Mouse (Mus musculus) C2C12 (cell line): Measurements from ENCODE around the gene Nudt6. TPM values are rescaled to one million over a fixed set of nuclear protein-coding genes. Genes with fewer than 3 reads are reported as not detected.

Experiments
- H3K27me3 ChIP-seq: one replicate; pipeline ENCODE4 v1.6.1; 2011; ENCODE audit not compliant: control insufficient read depth, insufficient read depth, insufficient read length
- H3K36me3 ChIP-seq: one replicate; pipeline ENCODE4 v1.6.1; 2011; ENCODE audit not compliant: control insufficient read depth, insufficient read depth
- H3K4me3 ChIP-seq: one replicate; pipeline ENCODE4 v1.5.1; 2011; ENCODE audit warnings: mild to moderate bottlenecking, control low read depth; ENCODE audit not compliant: poor library complexity, insufficient read depth, severe bottlenecking
- H3K79me2 ChIP-seq: one replicate; pipeline ENCODE4 v1.6.1; 2011; ENCODE audit not compliant: control insufficient read depth, insufficient read depth
- H3K79me3 ChIP-seq: one replicate; pipeline ENCODE4 v1.6.1; 2011; ENCODE audit warnings: low read depth, control low read depth
- H3ac ChIP-seq: one replicate; pipeline ENCODE3; 2011; ENCODE audit warnings: low read depth; ENCODE audit not compliant: control insufficient read depth, insufficient read length
- CEBPB ChIP-seq: IDR thresholded peaks from one replicate; pipeline ENCODE4 v1.6.1; 2011; ENCODE audit warnings: low read depth, mild to moderate bottlenecking, control low read depth, moderate library complexity
- CTCF ChIP-seq: IDR thresholded peaks from one replicate; pipeline ENCODE4 v1.5.1; 2011; ENCODE audit not compliant: control insufficient read depth, insufficient read depth, insufficient read length
- FOSL1 ChIP-seq: IDR thresholded peaks from one replicate; pipeline ENCODE4 v1.8.0; 2011; ENCODE audit warnings: mild to moderate bottlenecking, low read length; ENCODE audit not compliant: poor library complexity, insufficient read depth, severe bottlenecking
- MAX ChIP-seq: IDR thresholded peaks from one replicate; pipeline ENCODE4 v1.6.1; 2011; ENCODE audit warnings: mild to moderate bottlenecking, control low read depth
- MYOD1 ChIP-seq: IDR thresholded peaks from one replicate; pipeline ENCODE4 v1.6.1; 2011; ENCODE audit warnings: low read depth; ENCODE audit not compliant: control insufficient read depth, insufficient read length
- MYOG ChIP-seq: IDR thresholded peaks from one replicate; pipeline ENCODE4 v1.6.1; 2011; ENCODE audit not compliant: control insufficient read depth, insufficient read length; ENCODE audit errors: extremely low read depth
- USF1 ChIP-seq: IDR thresholded peaks from one replicate; pipeline ENCODE4 v1.6.1; 2011; ENCODE audit warnings: low read depth, mild to moderate bottlenecking, control low read depth, moderate library complexity
- polyA plus RNA-seq: library from polyadenylated mRNA; unstranded; fragments of >200 nt; fragmentation: generic; extraction: Trizol; gene quantifications from one replicate; pipeline ENCODE4 v1.2.1, GENCODE M21; 2012; ENCODE audit warnings: missing spikeins

Nudt6 gene
- polyA plus RNA-seq, 1 experiment: 8.4 TPM

GRCm38 (mm10) chr3:37398661-37399395 lies 21.2 kb downstream of the Nudt6 start:
- Histone ChIP-seq H3K4me3 (no peak overlapping the region), H3K79me2 (no peaks in the 10 kb centered on the region), H3ac (no peak overlapping the region), H3K36me3 (no peaks in the 10 kb centered on the region), H3K79me3 (no peaks in the 10 kb centered on the region), H3K27me3 (no peaks in the 10 kb centered on the region)
- TF ChIP-seq MYOD1: no peak
- TF ChIP-seq MYOG: no peak
- no peak for TF ChIP-seq CEBPB
- TF ChIP-seq CTCF: no peak
- TF ChIP-seq USF1: no peak
- no peak for TF ChIP-seq MAX
- TF ChIP-seq FOSL1: no peak

- TF ChIP-seq CTCF: no peak
- TF ChIP-seq MYOG: no peak
- TF ChIP-seq MYOD1: no peak
- no peak for TF ChIP-seq CEBPB
- TF ChIP-seq FOSL1: no peak
- TF ChIP-seq USF1: no peak
- no peak for TF ChIP-seq MAX
- H3ac ChIP-seq: no peak overlapping the region
- no peaks in the 10 kb centered on the region for H3K79me3 ChIP-seq
- no peaks in the 10 kb centered on the region for H3K27me3 ChIP-seq
- no peak overlapping the region for H3K4me3 ChIP-seq
- no peaks in the 10 kb centered on the region for H3K36me3 ChIP-seq
- no peaks in the 10 kb centered on the region for H3K79me2 ChIP-seq
Measured at GRCm38 (mm10) chr3:37397646-37398045, 22.4 kb downstream of the Nudt6 start.

GRCm38 (mm10) chr3:37396930-37397608 lies 22.9 kb downstream of the Nudt6 start:
- Histone ChIP-seq H3K27me3 (no peaks in the 10 kb centered on the region), H3K79me2 (no peaks in the 10 kb centered on the region), H3ac (no peak overlapping the region), H3K79me3 (no peaks in the 10 kb centered on the region), H3K4me3 (no peak overlapping the region), H3K36me3 (no peaks in the 10 kb centered on the region)
- TF ChIP-seq USF1: no peak
- TF ChIP-seq CTCF: no peak
- no peak for TF ChIP-seq CEBPB
- no peak for TF ChIP-seq FOSL1
- TF ChIP-seq MYOD1: no peak
- no peak for TF ChIP-seq MYOG

GRCm38 (mm10) chr3:37387310-37387709 lies 32.7 kb downstream of the Nudt6 start:
- H3K79me2 ChIP-seq: no peaks in the 10 kb centered on the region
- H3K36me3 ChIP-seq: no peaks in the 10 kb centered on the region
- no peak for TF ChIP-seq MAX
- no peak for TF ChIP-seq USF1
- no peak for TF ChIP-seq CTCF
- TF ChIP-seq CEBPB: no peak
- no peak for TF ChIP-seq FOSL1
- TF ChIP-seq MYOD1: no peak
- no peak for TF ChIP-seq MYOG
- no peak overlapping the region for H3K4me3 ChIP-seq
- no peak overlapping the region for H3ac ChIP-seq
- H3K79me3 ChIP-seq: no peaks in the 10 kb centered on the region
- no peaks in the 10 kb centered on the region for H3K27me3 ChIP-seq

GRCm38 (mm10) chr3:37383096-37383765 lies 36.8 kb downstream of the Nudt6 start:
- H3ac ChIP-seq: no peak overlapping the region
- H3K79me3 ChIP-seq: no peaks in the 10 kb centered on the region
- no peaks in the 10 kb centered on the region for H3K36me3 ChIP-seq
- no peak overlapping the region for H3K4me3 ChIP-seq
- no peak for TF ChIP-seq USF1
- no peak for TF ChIP-seq MYOD1
- no peak for TF ChIP-seq MAX
- no peaks in the 10 kb centered on the region for H3K79me2 ChIP-seq
- H3K27me3 ChIP-seq: no peaks in the 10 kb centered on the region

- no peak overlapping the region for H3ac ChIP-seq
- no peaks in the 10 kb centered on the region for H3K27me3 ChIP-seq
- TF ChIP-seq MYOG (no peak), MYOD1 (no peak), FOSL1 (no peak), CEBPB (no peak), MAX (no peak), USF1 (no peak)
- no peak overlapping the region for H3K4me3 ChIP-seq
- H3K36me3 ChIP-seq: no peaks in the 10 kb centered on the region
- no peaks in the 10 kb centered on the region for H3K79me2 ChIP-seq
- no peaks in the 10 kb centered on the region for H3K79me3 ChIP-seq
Measured at GRCm38 (mm10) chr3:37381457-37381856, 38.6 kb downstream of the Nudt6 start.
